Mouse (Mus musculus) lung, adult 2 months (tissue): ENCODE measurements around the gene Sphk2.

Experiments
- CTCF ChIP-seq: fragments of 200-500 bp; IDR thresholded peaks from 2 replicates; pipeline ENCODE4 v1.5.1; 2011; ENCODE audit warnings: mild to moderate bottlenecking, low read length, control low read depth; ENCODE audit not compliant: insufficient read depth
- POLR2A ChIP-seq: fragments of 200-500 bp; IDR thresholded peaks from 2 replicates; pipeline ENCODE4 v1.6.1; 2011; ENCODE audit warnings: low read depth, mild to moderate bottlenecking, control low read depth, low read length, borderline replicate concordance; ENCODE audit errors: extremely low read depth

GRCm38 (mm10) chr7:45726419-45726818 lies 8.6 kb upstream of the Sphk2 start:
- no peak for TF ChIP-seq POLR2A
- no peak for TF ChIP-seq CTCF
